Mouse (Mus musculus) midbrain, embryonic 16.5 days (tissue): ENCODE measurements around the gene Agap2. TPM values are rescaled to one million over a fixed set of nuclear protein-coding genes. Genes with fewer than 3 reads are reported as not detected.
A peak's percentile ranks its signal among the peaks of the same experiment; 100 is the strongest.

Source experiments
- ATAC-seq: fragments of 200-750 bp; cut with Nextera tagmentation; 2 replicates; pipeline ENCODE4 v1.8.0; 2017; ENCODE audit warnings: moderate TSS enrichment
- H3K27ac ChIP-seq: fragments of 300-500 bp; sonication (generic); 2 replicates; pipeline ENCODE4 v1.5.1; 2014; ENCODE audit warnings: mild to moderate bottlenecking, low read length, mixed read lengths
- H3K27me3 ChIP-seq: fragments of 300-500 bp; sonication (generic); 2 replicates; pipeline ENCODE4 v1.6.1; 2014; ENCODE audit warnings: low read depth, low read length, mixed read lengths; ENCODE audit not compliant: control insufficient read depth, insufficient read depth
- H3K36me3 ChIP-seq: fragments of 300-500 bp; sonication (generic); 2 replicates; pipeline ENCODE4 v1.6.1; 2014; ENCODE audit warnings: mild to moderate bottlenecking, low read length, moderate library complexity, mixed read lengths; ENCODE audit not compliant: control insufficient read depth, insufficient read depth
- H3K4me1 ChIP-seq: fragments of 300-500 bp; sonication (generic); 2 replicates; pipeline ENCODE4 v1.6.1; 2014; ENCODE audit warnings: mild to moderate bottlenecking, low read length, mixed read lengths; ENCODE audit not compliant: control insufficient read depth, insufficient read depth
- H3K4me2 ChIP-seq: fragments of 300-500 bp; sonication (generic); 2 replicates; pipeline ENCODE4 v1.6.1; 2014; ENCODE audit warnings: mild to moderate bottlenecking, low read length, mixed read lengths
- H3K4me3 ChIP-seq: fragments of 300-500 bp; sonication (generic); 2 replicates; pipeline ENCODE4 v1.5.1; 2014; ENCODE audit warnings: low read depth, mild to moderate bottlenecking, low read length, moderate library complexity, mixed read lengths
- H3K9ac ChIP-seq: fragments of 300-500 bp; sonication (generic); 2 replicates; pipeline ENCODE4 v1.6.1; 2014; ENCODE audit warnings: low read depth, low read length, mixed read lengths
- H3K9me3 ChIP-seq: fragments of 300-500 bp; sonication (generic); replicated peaks from 2 replicates; pipeline ENCODE4 v1.6.1; 2014; ENCODE audit warnings: mild to moderate bottlenecking, low read length, mixed read lengths; ENCODE audit not compliant: control insufficient read depth, poor library complexity, severe bottlenecking
- WGBS: fragments of 180-500 bp; shearing (Covaris S2); extraction: QIAGEN DNeasy Blood & Tissue Kit; methylation state at CpG from one replicate; pipeline ENCODE4 v1.1.7; 2014; 5-methylcytosine and 5-hydroxymethylcytosine counted together
- polyA plus RNA-seq: library from polyadenylated mRNA; unstranded; fragments of >200 nt; fragmentation: Nextera tagmentation; extraction: Ambion mirVana; gene quantifications from 2 replicates; pipeline ENCODE4 v1.2.1, GENCODE M21; 2015

Gene Agap2
- polyA plus RNA-seq, 1 experiment from 2014 or later, result 5.1 TPM

- Histone ChIP-seq H3K9ac (no peak overlapping the region), H3K27me3 (peaks cover 22% of the 10 kb centered on the region), H3K4me3 (no peak overlapping the region), H3K27ac (no peak overlapping the region), H3K9me3 (no peaks in the 10 kb centered on the region), H3K4me2 (no peak overlapping the region), H3K4me1 (peaks cover 28% of the 10 kb centered on the region), H3K36me3 (peaks cover 39% of the 10 kb centered on the region)
- no peak for ATAC-seq
- 85% methylated on average over 9 of the region's 9 CpGs for WGBS
Observed at GRCm38 (mm10) chr10:127085052-127085451, 10.0 kb downstream of the Agap2 start.

GRCm38 (mm10) chr10:127085633-127086032 lies 10.5 kb downstream of the Agap2 start:
- Histone ChIP-seq H3K27ac (no peak overlapping the region), H3K4me2 (no peak overlapping the region), H3K4me1 (peaks cover 22% of the 10 kb centered on the region), H3K36me3 (peaks cover 39% of the 10 kb centered on the region), H3K9ac (no peak overlapping the region), H3K27me3 (peaks cover 25% of the 10 kb centered on the region), H3K4me3 (no peak overlapping the region), H3K9me3 (no peaks in the 10 kb centered on the region)
- ATAC-seq, result no peak
- WGBS, result 79% methylated on average over 6 of the region's 6 CpGs

GRCm38 (mm10) chr10:127090560-127091411 lies 15.7 kb downstream of the Agap2 start:
- WGBS, result 13% methylated on average over 57 of the region's 57 CpGs
- H3K9ac ChIP-seq, result 0 out of 2 replicates have a peak overlapping the region, but pooled peaks have one; percentile 3
- H3K27me3 ChIP-seq, result peaks cover 27% of the 10 kb centered on the region
- no peak for ATAC-seq
- H3K4me1 ChIP-seq, result peaks cover 12% of the 10 kb centered on the region
- H3K9me3 ChIP-seq, result no peaks in the 10 kb centered on the region
- peaks cover 35% of the 10 kb centered on the region for H3K36me3 ChIP-seq
- 0 out of 2 replicates have a peak overlapping the region, but pooled peaks have one; percentile 1 for H3K4me3 ChIP-seq
- peak overlapping the region; percentile 26 for H3K4me2 ChIP-seq
- H3K27ac ChIP-seq, result no peak overlapping the region

GRCm38 (mm10) chr10:127091507-127092396 lies 16.7 kb downstream of the Agap2 start:
- no peak overlapping the region for H3K27ac ChIP-seq
- H3K36me3 ChIP-seq, result peaks cover 42% of the 10 kb centered on the region
- 14% methylated on average over 47 of the region's 51 CpGs for WGBS
- peaks cover 27% of the 10 kb centered on the region for H3K27me3 ChIP-seq
- H3K9me3 ChIP-seq, result no peaks in the 10 kb centered on the region
- ATAC-seq, result peak; percentile 18
- 0 out of 2 replicates have a peak overlapping the region, but pooled peaks have one; percentile 1 for H3K4me3 ChIP-seq
- H3K4me1 ChIP-seq, result peaks cover 12% of the 10 kb centered on the region
- H3K9ac ChIP-seq, result peak overlapping the region; percentile 3; the same call in 1 of the 2 replicates
- H3K4me2 ChIP-seq, result peak overlapping the region; percentile 26

GRCm38 (mm10) chr10:127092742-127093141 lies 17.7 kb downstream of the Agap2 start:
- no peak overlapping the region for H3K27ac ChIP-seq
- no peak overlapping the region for H3K9ac ChIP-seq
- no peak overlapping the region for H3K4me3 ChIP-seq
- no peak overlapping the region for H3K4me2 ChIP-seq
- WGBS, result 49% methylated on average over 4 of the region's 4 CpGs
- H3K9me3 ChIP-seq, result no peaks in the 10 kb centered on the region
- no peak for ATAC-seq
- peaks cover 12% of the 10 kb centered on the region for H3K4me1 ChIP-seq
- peaks cover 36% of the 10 kb centered on the region for H3K36me3 ChIP-seq
- peaks cover 24% of the 10 kb centered on the region for H3K27me3 ChIP-seq

GRCm38 (mm10) chr10:127094382-127094802 lies 19.3 kb downstream of the Agap2 start:
- Histone ChIP-seq H3K36me3 (peaks cover 42% of the 10 kb centered on the region), H3K4me2 (no peak overlapping the region), H3K4me3 (no peak overlapping the region), H3K27ac (peak overlapping the region; percentile 54), H3K27me3 (peaks cover 13% of the 10 kb centered on the region), H3K9ac (0 out of 2 replicates have a peak overlapping the region, but pooled peaks have one; percentile 21), H3K4me1 (peaks cover 12% of the 10 kb centered on the region), H3K9me3 (no peaks in the 10 kb centered on the region)
- WGBS, result 43% methylated on average over 7 of the region's 7 CpGs
- peak; percentile 4; the same call in 1 of the 2 replicates for ATAC-seq

- H3K9me3 ChIP-seq, result no peaks in the 10 kb centered on the region
- H3K36me3 ChIP-seq, result peaks cover 34% of the 10 kb centered on the region
- H3K4me2 ChIP-seq, result no peak overlapping the region
- H3K27ac ChIP-seq, result no peak overlapping the region
- no peaks in the 10 kb centered on the region for H3K27me3 ChIP-seq
- no peak overlapping the region for H3K9ac ChIP-seq
- no peak for ATAC-seq
- peaks cover 5% of the 10 kb centered on the region; the same call in 1 of the 2 replicates for H3K4me1 ChIP-seq
- 77% methylated on average over 20 of the region's 20 CpGs for WGBS
- H3K4me3 ChIP-seq, result no peak overlapping the region
Observed at GRCm38 (mm10) chr10:127098514-127098913, 23.4 kb downstream of the Agap2 start.

- no peak for ATAC-seq
- Histone ChIP-seq H3K9me3 (no peaks in the 10 kb centered on the region), H3K9ac (no peak overlapping the region), H3K4me1 (peaks cover 5% of the 10 kb centered on the region; the same call in 1 of the 2 replicates), H3K27me3 (no peaks in the 10 kb centered on the region), H3K27ac (no peak overlapping the region), H3K4me3 (no peak overlapping the region), H3K36me3 (peaks cover 34% of the 10 kb centered on the region), H3K4me2 (no peak overlapping the region)
- 91% methylated on average over 10 of the region's 10 CpGs for WGBS
Observed at GRCm38 (mm10) chr10:127099191-127099590, 24.1 kb downstream of the Agap2 start.
